In genomic region chr3:89908836-89909235, GRCm38 (mm10) we compare ENCODE assay signal across 26 mouse cellular contexts. TPM values are rescaled to one million over a fixed set of nuclear protein-coding genes. Genes with fewer than 3 reads are reported as not detected.
A peak's percentile ranks its signal among the peaks of the same experiment; 100 is the strongest.
DNase-seq lines count a peak whose midpoint lies in the region.
"Had no signal": no experiment of that assay in that cellular context is flagged by ENCODE, and none has a peak within 500 bp of the region (broad histone marks: within the 10 kb centered on the region; RNA-seq: fewer than 3 reads in every experiment).

No protein-coding gene starts in this region.

- 51% methylated on average over 6 of the region's 6 CpGs for WGBS in macrophage (ENCODE audit: missing documents)

- peak; percentile 81 for DNase-seq in heart, adult 11 months
- DNase-seq in heart, postnatal 10 days: no peak
- peak; percentile 30 to 38 for DNase-seq in spleen, adult 18-20 months
- no peak for DNase-seq in spleen, postnatal 4 days (ENCODE audit: low spot score in 2 of 2)
- DNase-seq in T-cell, adult 2 months (ENCODE audit: low spot score): peak; percentile 33
- DNase-seq in layer of hippocampus, adult 18-20 months (ENCODE audit: low spot score in 2 of 2): no peak
- DNase-seq in embryo, embryonic 11 days: no peak
- DNase-seq: adrenal gland, postnatal 36 days; cerebellum, adult 11-12 months; cerebellum, postnatal 10 days; forebrain, postnatal 0 days; gastrocnemius, postnatal 14 days; heart, adult 18-20 months; heart, postnatal 14 days; kidney, adult 2 months; kidney, postnatal 14 days; lung, adult 18-20 months; lung, postnatal 4 days; thymus, adult 18-20 months; thymus, postnatal 36 days had no signal

- H3K79me2 ChIP-seq in macrophage (ENCODE audit: inconsistent target): peaks cover 83% of the 10 kb centered on the region

- no peak overlapping the region for H3K4me3 ChIP-seq in macrophage (ENCODE audit: inconsistent target)
- H3K4me3 ChIP-seq: embryonic facial prominence, embryonic 12.5 days; heart, embryonic 12.5 days; limb, embryonic 13.5 days; midbrain, embryonic 10.5 days; neural tube, embryonic 15.5 days had no signal

- peaks cover 3% of the 10 kb centered on the region; the same call in 1 of the 2 replicates for H3K36me3 ChIP-seq in macrophage (ENCODE audit: inconsistent target)
- H3K36me3 ChIP-seq: embryonic facial prominence, embryonic 12.5 days; heart, embryonic 12.5 days; limb, embryonic 13.5 days; midbrain, embryonic 10.5 days; neural tube, embryonic 15.5 days had no signal

- intact Hi-C loops in heart, postnatal 10 days (cut with DNase I): no loop called here

- peak overlapping the region; percentile 17; the same call in 1 of the 2 replicates for H3K27ac ChIP-seq in macrophage
- H3K27ac ChIP-seq: embryonic facial prominence, embryonic 12.5 days; limb, embryonic 13.5 days; midbrain, embryonic 10.5 days; neural tube, embryonic 15.5 days had no signal

RNA-seq across cellular contexts. Expression of gene Il6ra, which starts 4.2 kb away (rescaled TPM):
- 1 to 10 TPM; 3.9 to 4.0 TPM for total RNA-seq in heart, postnatal 10 days (2021)
- total RNA-seq in macrophage (2018; cell fraction: chromatin; rRNA removed): 10 to 100 TPM in 21 of 26 experiments, 1 to 10 TPM in 5; 1.8 to 69.3 (median 37.4) TPM
- total RNA-seq in macrophage (2018; cell fraction: cytosol; rRNA removed): 10 to 100 TPM in 25 of 26 experiments, 1 to 10 TPM in 1; 9.7 to 75.5 (median 34.8) TPM
- 100 to 1,000 TPM in 2 of 26 experiments, 10 to 100 TPM in 24; 11.0 to 113 (median 57.1) TPM for total RNA-seq in macrophage (2018; cell fraction: nucleus; rRNA removed)
- 19.4 to 52.9 TPM (median 29.9 TPM) in 3 replicates for polyA plus RNA-seq in macrophage (2018)
- total RNA-seq in layer of hippocampus, adult 18-20 months (2021): 1 to 10 TPM; 6.5 to 7.2 TPM

RNA-seq across cellular contexts. Expression of gene Atp8b2, which starts 54.5 kb away (rescaled TPM):
- 10 to 100 TPM; 56.2 to 58.1 TPM for total RNA-seq in heart, postnatal 10 days (2021)
- total RNA-seq in macrophage (2018; cell fraction: chromatin; rRNA removed): 100 to 1,000 TPM in 1 of 26 experiments, 10 to 100 TPM in 22, 1 to 10 TPM in 3; 5.4 to 106 (median 49.9) TPM
- 10 to 100 TPM in 15 of 26 experiments, 1 to 10 TPM in 11; 5.0 to 15.7 (median 10.8) TPM for total RNA-seq in macrophage (2018; cell fraction: cytosol; rRNA removed)
- total RNA-seq in macrophage (2018; cell fraction: nucleus; rRNA removed): 10 to 100 TPM in 25 of 26 experiments, 1 to 10 TPM in 1; 9.4 to 81.2 (median 22.3) TPM
- 8.0 to 10.1 TPM (median 10.0 TPM) in 3 replicates for polyA plus RNA-seq in macrophage (2018)
- total RNA-seq in layer of hippocampus, adult 18-20 months (2021): 10 to 100 TPM; 88.0 to 91.6 TPM

Comparison
In these comparisons a context has a peak if more than half of its experiments do, and no peak if none do; other contexts are left out.
1. DNase-seq: peak in heart, adult 11 months (single experiment), spleen, adult 18-20 months (2 of 2) and T-cell, adult 2 months (single experiment); none in heart, postnatal 10 days (0 of 2), spleen, postnatal 4 days (0 of 2), layer of hippocampus, adult 18-20 months (0 of 2) and embryo, embryonic 11 days (single experiment).